28 mouse cellular contexts compared by ENCODE assay signal in genomic region chr10:69383186-69383585, GRCm38 (mm10). TPM values are rescaled to one million over a fixed set of nuclear protein-coding genes. Genes with fewer than 3 reads are reported as not detected.
DNase-seq lines count a peak whose midpoint lies in the region; ATAC-seq and TF ChIP-seq lines count a peak whose summit lies in the region.
"Had no signal": no experiment of that assay in that cellular context is flagged by ENCODE, and none has a peak within 500 bp of the region (broad histone marks: within the 10 kb centered on the region; RNA-seq: fewer than 3 reads in every experiment).

No protein-coding gene starts in this region.

- no peaks in the 10 kb centered on the region for H3K36me3 ChIP-seq in midbrain, embryonic 14.5 days (ENCODE audit: control insufficient read depth, insufficient read depth, low read length)
- no peaks in the 10 kb centered on the region for H3K36me3 ChIP-seq in midbrain, embryonic 15.5 days (replicated peaks)
- H3K36me3 ChIP-seq in kidney, embryonic 14.5 days (ENCODE audit: control insufficient read depth, insufficient read depth, low read length) = no peaks in the 10 kb centered on the region
- H3K36me3 ChIP-seq: embryonic facial prominence, embryonic 10.5 days; embryonic facial prominence, embryonic 13.5 days; forebrain, embryonic 10.5 days; hindbrain, embryonic 12.5 days had no signal

- no peak for TF ChIP-seq POLR2A in brain, embryonic 14.5 days (IDR thresholded peaks at IDR 0.05; ENCODE audit: borderline replicate concordance, extremely low read depth, insufficient read depth, insufficient read length, poor library complexity, severe bottlenecking)

- no peaks in the 10 kb centered on the region for H3K4me1 ChIP-seq in midbrain, embryonic 14.5 days (ENCODE audit: control insufficient read depth, insufficient read depth, low read length)
- no peaks in the 10 kb centered on the region for H3K4me1 ChIP-seq in midbrain, embryonic 15.5 days
- no peaks in the 10 kb centered on the region for H3K4me1 ChIP-seq in kidney, embryonic 14.5 days (ENCODE audit: control insufficient read depth, insufficient read depth, low read length)
- H3K4me1 ChIP-seq: forebrain, embryonic 10.5 days; forebrain, embryonic 13.5 days; hindbrain, embryonic 12.5 days had no signal

- TF ChIP-seq CTCF in brain, embryonic 14.5 days (IDR thresholded peaks at IDR 0.05; ENCODE audit: borderline replicate concordance, extremely low read depth, insufficient read depth, insufficient read length) = no peak

- H3K27ac ChIP-seq in midbrain, embryonic 14.5 days (replicated peaks; ENCODE audit: low read depth, low read length) = no peak overlapping the region
- no peak overlapping the region for H3K27ac ChIP-seq in midbrain, embryonic 15.5 days
- no peak overlapping the region for H3K27ac ChIP-seq in kidney, embryonic 14.5 days (ENCODE audit: low read depth, low read length)
- H3K27ac ChIP-seq: embryonic facial prominence, embryonic 10.5 days; embryonic facial prominence, embryonic 13.5 days; forebrain, embryonic 10.5 days; forebrain, embryonic 13.5 days; heart, adult 2 months; hindbrain, embryonic 12.5 days had no signal

- 92% methylated on average over 1 of the region's 1 CpGs for WGBS in midbrain, embryonic 14.5 days
- 73% methylated on average over 1 of the region's 1 CpGs for WGBS in midbrain, embryonic 15.5 days
- WGBS in kidney, embryonic 14.5 days = 88% methylated on average over 1 of the region's 1 CpGs

- H3K4me3 ChIP-seq in midbrain, embryonic 14.5 days (replicated peaks; ENCODE audit: low read depth, low read length) = no peak overlapping the region
- no peak overlapping the region for H3K4me3 ChIP-seq in midbrain, embryonic 15.5 days
- no peak overlapping the region for H3K4me3 ChIP-seq in kidney, embryonic 14.5 days (ENCODE audit: low read length)
- H3K4me3 ChIP-seq: embryonic facial prominence, embryonic 10.5 days; embryonic facial prominence, embryonic 13.5 days; erythroblast, embryonic 14.5 days; forebrain, embryonic 10.5 days; forebrain, embryonic 13.5 days; heart, adult 2 months; hindbrain, embryonic 12.5 days had no signal

- H3K9me3 ChIP-seq in midbrain, embryonic 14.5 days (ENCODE audit: control insufficient read depth, low read length) = no peaks in the 10 kb centered on the region
- H3K9me3 ChIP-seq in midbrain, embryonic 15.5 days = no peaks in the 10 kb centered on the region
- H3K9me3 ChIP-seq in kidney, embryonic 14.5 days (ENCODE audit: control insufficient read depth, low read length) = no peaks in the 10 kb centered on the region
- H3K9me3 ChIP-seq: embryonic facial prominence, embryonic 10.5 days; embryonic facial prominence, embryonic 13.5 days; forebrain, embryonic 10.5 days; forebrain, embryonic 13.5 days; hindbrain, embryonic 12.5 days had no signal

- ATAC-seq in midbrain, embryonic 14.5 days (ENCODE audit: low FRiP score, low TSS enrichment) = no peak
- ATAC-seq in midbrain, embryonic 15.5 days (replicated peaks) = no peak
- ATAC-seq in kidney, embryonic 14.5 days (ENCODE audit: low FRiP score, low TSS enrichment) = no peak
- ATAC-seq: activated CD4-positive, CD25-positive, alpha-beta regulatory T cell, adult 4 months; forebrain, embryonic 13.5 days; forebrain, embryonic 16.5 days; hindbrain, embryonic 16.5 days; inflammation-experienced regulatory T-cells, adult 6 months; intestine, embryonic 16.5 days had no signal

- no peaks in the 10 kb centered on the region for H3K27me3 ChIP-seq in midbrain, embryonic 14.5 days (ENCODE audit: control insufficient read depth, insufficient read depth, low read length)
- no peaks in the 10 kb centered on the region for H3K27me3 ChIP-seq in midbrain, embryonic 15.5 days (replicated peaks)
- no peaks in the 10 kb centered on the region for H3K27me3 ChIP-seq in kidney, embryonic 14.5 days (ENCODE audit: control insufficient read depth, insufficient read depth, low read length)
- H3K27me3 ChIP-seq: forebrain, embryonic 13.5 days; hindbrain, embryonic 12.5 days had no signal

- no peak overlapping the region for H3K4me2 ChIP-seq in midbrain, embryonic 14.5 days (ENCODE audit: low read length)
- H3K4me2 ChIP-seq in midbrain, embryonic 15.5 days = no peak overlapping the region
- H3K4me2 ChIP-seq in kidney, embryonic 14.5 days (replicated peaks; ENCODE audit: low read depth, low read length) = no peak overlapping the region
- H3K4me2 ChIP-seq: embryonic facial prominence, embryonic 13.5 days; forebrain, embryonic 13.5 days; heart, embryonic 11.5 days; hindbrain, embryonic 12.5 days had no signal

- H3K9ac ChIP-seq in midbrain, embryonic 14.5 days (replicated peaks; ENCODE audit: low read length) = no peak overlapping the region
- H3K9ac ChIP-seq in midbrain, embryonic 15.5 days = no peak overlapping the region
- no peak overlapping the region for H3K9ac ChIP-seq in kidney, embryonic 14.5 days (ENCODE audit: low read depth, low read length)
- H3K9ac ChIP-seq: embryonic facial prominence, embryonic 13.5 days; forebrain, embryonic 13.5 days; hindbrain, embryonic 12.5 days had no signal

- peak; percentile 36 for DNase-seq in midbrain, embryonic 14.5 days
- peak; percentile 55 for DNase-seq in Muller cell, postnatal 12 days (ENCODE audit: inconsistent ontology term)
- peak; percentile 55 for DNase-seq in brain, embryonic 14.5 days (ENCODE audit: low read depth)
- DNase-seq in retina, postnatal 1 day = no peak
- no peak for DNase-seq in embryo, embryonic 9.5 days (ENCODE audit: extremely low spot score)
- DNase-seq: adrenal gland, postnatal 25 days; cerebellum, adult 11 months; cerebellum, adult 2 months; cerebellum, adult 9-11 months; cerebellum, postnatal 25 days; gastrocnemius, postnatal 25 days; heart, adult 2 months; kidney, adult 18-20 months; kidney, adult 9 months had no signal

RNA-seq across cellular contexts. Expression of gene Ank3, which starts 15.4 kb away (rescaled TPM):
- polyA plus RNA-seq in midbrain, embryonic 14.5 days (2014; fragmentation: Nextera tagmentation; extraction: Ambion mirVana) = 139 and 150 TPM in 2 replicates
- 90.8 and 108 TPM in 2 replicates for polyA plus RNA-seq in midbrain, embryonic 15.5 days (2015; fragmentation: Nextera tagmentation; extraction: Ambion mirVana)
- 76.0 and 183 TPM in 2 replicates for polyA plus RNA-seq in brain, embryonic 14.5 days (2012; rRNA removed)
- 34.8 and 48.9 TPM in 2 replicates for polyA plus RNA-seq in kidney, embryonic 14.5 days (2014; fragmentation: Nextera tagmentation; extraction: Ambion mirVana)

RNA-seq across cellular contexts. Expression of gene Cdk1, which starts 30.4 kb away (rescaled TPM):
- polyA plus RNA-seq in midbrain, embryonic 14.5 days (2014; fragmentation: Nextera tagmentation; extraction: Ambion mirVana) = 60.5 and 94.2 TPM in 2 replicates
- 63.0 and 66.4 TPM in 2 replicates for polyA plus RNA-seq in midbrain, embryonic 15.5 days (2015; fragmentation: Nextera tagmentation; extraction: Ambion mirVana)
- 94.3 and 204 TPM in 2 replicates for polyA plus RNA-seq in brain, embryonic 14.5 days (2012; rRNA removed)
- polyA plus RNA-seq in kidney, embryonic 14.5 days (2014; fragmentation: Nextera tagmentation; extraction: Ambion mirVana) = 547 and 584 TPM in 2 replicates

Comparison
In these comparisons a context has a peak if more than half of its experiments do, and no peak if none do; other contexts are left out.
1. DNase-seq: peak in midbrain, embryonic 14.5 days (single experiment), Muller cell, postnatal 12 days (single experiment) and brain, embryonic 14.5 days (single experiment); none in retina, postnatal 1 day (single experiment) and embryo, embryonic 9.5 days (single experiment).